Mouse (Mus musculus) cerebellum, adult 2 months (tissue): ENCODE measurements around the gene Kank1. TPM values are rescaled to one million over a fixed set of nuclear protein-coding genes. Genes with fewer than 3 reads are reported as not detected.

Experiments
- DNase-seq, 2 experiments: peaks; one replicate each; pipeline ENCODE4 v3.0.0; 2021
- H3K27ac ChIP-seq: fragments of 200-500 bp; 2 replicates; pipeline ENCODE4 v1.5.1; 2012; ENCODE audit warnings: low read length, control low read depth, inconsistent platforms; ENCODE audit not compliant: insufficient read depth
- H3K27me3 ChIP-seq: fragments of 200-500 bp; 2 replicates; pipeline ENCODE4 v1.6.1; 2012; ENCODE audit warnings: inconsistent platforms, mild to moderate bottlenecking, low read length, moderate library complexity; ENCODE audit not compliant: control insufficient read depth, insufficient read depth
- H3K4me1 ChIP-seq: fragments of 200-500 bp; 2 replicates; pipeline ENCODE4 v1.6.1; 2011; ENCODE audit warnings: low read length; ENCODE audit not compliant: control insufficient read depth, insufficient read depth
- H3K4me3 ChIP-seq: fragments of 200-500 bp; replicated peaks from 2 replicates; pipeline ENCODE3; 2011; ENCODE audit warnings: mild to moderate bottlenecking, low read depth, low read length, control low read depth; ENCODE audit not compliant: insufficient read depth
- CTCF ChIP-seq: fragments of 200-500 bp; IDR thresholded peaks from 2 replicates; pipeline ENCODE4 v1.5.1; 2011; ENCODE audit warnings: low read depth, mild to moderate bottlenecking, control low read depth, low read length, moderate library complexity, borderline replicate concordance; ENCODE audit not compliant: insufficient read depth
- POLR2A ChIP-seq: fragments of 200-500 bp; IDR thresholded peaks from 2 replicates; pipeline ENCODE4 v1.6.1; 2011; ENCODE audit warnings: low read length, control low read depth, borderline replicate concordance; ENCODE audit not compliant: insufficient read depth
- WGBS: fragments of 180-500 bp; shearing (Covaris S2); methylation state at CpG from one replicate; pipeline ENCODE4 v1.1.7; 2018; 5-methylcytosine and 5-hydroxymethylcytosine counted together
- polyA plus RNA-seq: library from polyadenylated mRNA; depleted of rRNA; stranded (reverse); fragments of >200 nt; gene quantifications from 2 replicates; pipeline ENCODE4 v1.2.3, GENCODE M21; 2012

Kank1 gene
- polyA plus RNA-seq, 1 experiment: 12.0 TPM

- TF ChIP-seq CTCF: no peak
- no peak for TF ChIP-seq POLR2A
- no peaks in the 10 kb centered on the region; the same call in 1 of the 2 replicates for H3K4me1 ChIP-seq
- no peak overlapping the region for H3K4me3 ChIP-seq
- no peak for DNase-seq
- WGBS: 75% methylated on average over 11 of the region's 11 CpGs
- no peak overlapping the region for H3K27ac ChIP-seq
- no peaks in the 10 kb centered on the region; the same call in 1 of the 2 replicates for H3K27me3 ChIP-seq
Observed at GRCm38 (mm10) chr19:25208596-25209110, 28.1 kb upstream of the Kank1 start.

GRCm38 (mm10) chr19:25220611-25221010 lies 16.2 kb upstream of the Kank1 start:
- TF ChIP-seq POLR2A: no peak
- no peak for TF ChIP-seq CTCF
- Histone ChIP-seq H3K4me3 (no peak overlapping the region), H3K4me1 (no peaks in the 10 kb centered on the region), H3K27ac (no peak overlapping the region), H3K27me3 (no peaks in the 10 kb centered on the region)
- WGBS: 37% methylated on average over 2 of the region's 2 CpGs
- DNase-seq: no peak

GRCm38 (mm10) chr19:25221964-25222640 lies 14.7 kb upstream of the Kank1 start:
- Histone ChIP-seq H3K4me1 (no peaks in the 10 kb centered on the region), H3K4me3 (no peak overlapping the region), H3K27ac (no peak overlapping the region), H3K27me3 (no peaks in the 10 kb centered on the region)
- 71% methylated on average over 9 of the region's 9 CpGs for WGBS
- DNase-seq: no peak
- TF ChIP-seq POLR2A (no peak), CTCF (no peak)

DNA sequence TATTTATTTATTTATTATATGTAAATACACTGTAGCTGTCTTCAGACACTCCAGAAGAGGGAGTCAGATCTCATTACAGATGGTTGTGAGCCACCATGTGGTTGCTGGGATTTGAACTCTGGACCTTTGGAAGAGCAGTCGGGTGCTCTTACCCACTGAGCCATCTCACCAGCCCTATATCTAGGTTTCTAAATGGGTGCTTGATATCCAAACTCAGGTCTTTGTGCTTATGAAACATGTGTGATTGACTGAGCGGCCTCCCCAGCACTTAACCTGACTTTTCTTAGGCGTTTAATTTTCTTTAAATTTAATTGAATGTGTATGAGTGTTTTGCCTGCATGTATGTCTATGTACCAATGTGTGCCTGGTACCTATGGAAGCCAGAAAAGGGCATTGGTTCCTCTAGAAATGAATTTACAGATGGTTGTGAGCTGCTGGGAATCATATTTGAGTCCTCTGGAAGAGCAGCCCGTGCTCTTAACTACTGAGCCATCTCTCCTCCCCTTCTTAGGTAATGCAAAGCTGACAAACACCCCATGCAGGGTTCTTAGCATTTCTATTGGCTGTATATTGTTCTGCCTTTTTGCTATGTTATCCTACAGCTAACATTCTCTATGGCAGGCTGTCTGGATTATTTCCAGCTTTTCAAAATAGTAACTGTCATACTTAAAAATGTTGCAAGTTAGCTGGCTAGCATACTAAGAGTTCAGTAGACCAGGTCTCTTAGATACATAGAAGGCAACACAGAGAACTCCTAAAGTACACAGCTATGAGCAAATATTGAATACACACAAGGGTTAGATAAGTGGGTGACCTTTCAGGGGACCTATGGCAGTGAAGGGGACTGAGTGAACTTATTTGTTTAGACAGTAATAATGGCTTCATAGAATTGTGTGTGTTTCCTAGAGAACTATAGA lies 6.5 kb upstream of the Kank1 start:
- H3K4me3 ChIP-seq: no peak overlapping the region
- no peak for TF ChIP-seq POLR2A
- TF ChIP-seq CTCF: no peak
- no peak overlapping the region for H3K27ac ChIP-seq
- no peak for DNase-seq
- no peaks in the 10 kb centered on the region for H3K27me3 ChIP-seq
- H3K4me1 ChIP-seq: no peaks in the 10 kb centered on the region
- WGBS: 77% methylated on average over 4 of the region's 4 CpGs

GRCm38 (mm10) chr19:25230975-25231334 lies 5.8 kb upstream of the Kank1 start:
- Histone ChIP-seq H3K4me1 (no peaks in the 10 kb centered on the region), H3K27ac (no peak overlapping the region), H3K27me3 (no peaks in the 10 kb centered on the region), H3K4me3 (no peak overlapping the region)
- WGBS: 54% methylated on average over 4 of the region's 4 CpGs
- TF ChIP-seq POLR2A (no peak), CTCF (no peak)
- no peak for DNase-seq

DNA sequence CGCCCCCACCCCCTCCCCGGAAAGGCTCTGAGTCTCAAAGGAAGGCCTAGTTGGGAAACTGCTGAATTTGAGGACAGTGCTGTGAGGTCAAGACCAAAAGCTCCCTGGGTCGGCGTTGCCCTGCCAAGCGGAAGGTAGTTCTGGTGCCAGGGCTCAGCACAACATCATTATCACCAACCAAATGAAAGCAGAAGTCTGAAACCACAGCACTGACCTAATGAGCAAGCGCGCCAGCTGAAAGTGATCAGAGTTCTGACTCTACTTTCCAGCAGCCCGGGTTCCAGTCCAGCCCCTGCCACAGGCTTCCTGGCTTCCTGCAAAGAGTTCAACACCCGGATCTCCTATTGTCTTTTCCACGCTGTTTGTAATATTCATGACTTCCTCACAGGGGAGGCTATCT lies 4.7 kb upstream of the Kank1 start:
- Histone ChIP-seq H3K27ac (no peak overlapping the region), H3K27me3 (no peaks in the 10 kb centered on the region), H3K4me3 (no peak overlapping the region), H3K4me1 (no peaks in the 10 kb centered on the region)
- WGBS: 62% methylated on average over 10 of the region's 10 CpGs
- peak in 1 of 2 experiments; percentile 17 for DNase-seq
- TF ChIP-seq CTCF: no peak
- TF ChIP-seq POLR2A: no peak

DNA sequence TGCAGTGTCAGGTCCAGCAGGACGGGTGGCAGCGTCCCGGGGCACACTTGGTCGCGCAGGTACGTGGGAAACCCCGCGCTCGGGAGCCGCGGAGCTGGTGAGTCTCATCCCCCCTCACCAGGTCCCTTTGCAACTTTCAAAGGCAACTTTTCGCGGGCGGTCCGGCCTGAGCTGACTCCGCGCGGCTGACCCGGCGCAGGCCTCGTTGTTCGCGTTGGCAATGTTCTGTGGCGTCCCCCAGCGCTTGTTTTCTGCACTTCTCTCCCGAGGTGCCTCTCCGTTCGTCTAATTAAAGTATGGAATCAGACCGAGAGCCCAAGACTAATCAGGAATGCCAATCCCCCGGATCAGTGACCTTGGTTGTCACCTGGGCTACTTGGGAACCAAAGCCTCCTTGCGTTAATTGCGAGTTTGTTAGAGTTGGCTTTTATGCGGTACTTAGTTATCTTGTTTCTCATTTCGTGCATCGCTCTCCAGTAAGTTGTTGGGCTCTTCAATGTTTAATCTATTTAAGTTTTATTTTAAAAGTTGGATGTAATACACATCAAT lies 791 bp downstream of the Kank1 start:
- Histone ChIP-seq H3K4me3 (peak overlapping the region; percentile 41), H3K27me3 (no peaks in the 10 kb centered on the region; the same call in 1 of the 2 replicates), H3K4me1 (no peaks in the 10 kb centered on the region), H3K27ac (no peak overlapping the region)
- WGBS: under 1% methylated on average over 35 of the region's 35 CpGs
- DNase-seq: peak; percentile 9 to 14
- TF ChIP-seq POLR2A: no peak
- TF ChIP-seq CTCF: no peak

- H3K27me3 ChIP-seq: no peaks in the 10 kb centered on the region; the same call in 1 of the 2 replicates
- TF ChIP-seq CTCF (no peak), POLR2A (no peak)
- H3K4me1 ChIP-seq: no peaks in the 10 kb centered on the region
- WGBS: 8% methylated on average over 13 of the region's 13 CpGs
- no peak for DNase-seq
- H3K27ac ChIP-seq: no peak overlapping the region
- no peak overlapping the region for H3K4me3 ChIP-seq
Observed at GRCm38 (mm10) chr19:25238121-25238520, 1.3 kb downstream of the Kank1 start.
